Mouse (Mus musculus) brain, embryonic 18.5 days (tissue): ENCODE data around the gene Gm3149.
"Not testable (repeated sequence)": the region's sequence is repeated elsewhere in the genome, so short reads cannot be mapped to it uniquely, and the experiment has no call there.

Source experiments
- DNase-seq: peaks from one replicate; pipeline ENCODE4 v3.0.0-alpha.2; 2012; ENCODE audit warnings: low read depth, low spot score

The Gm3149 gene

GRCm38 (mm10) chr14:4316983-4317382, at the start of gene Gm3149:
Gene Gm3149 (plus strand): TSS chr14:4317283.
- not testable (repeated sequence) for DNase-seq

DNA sequence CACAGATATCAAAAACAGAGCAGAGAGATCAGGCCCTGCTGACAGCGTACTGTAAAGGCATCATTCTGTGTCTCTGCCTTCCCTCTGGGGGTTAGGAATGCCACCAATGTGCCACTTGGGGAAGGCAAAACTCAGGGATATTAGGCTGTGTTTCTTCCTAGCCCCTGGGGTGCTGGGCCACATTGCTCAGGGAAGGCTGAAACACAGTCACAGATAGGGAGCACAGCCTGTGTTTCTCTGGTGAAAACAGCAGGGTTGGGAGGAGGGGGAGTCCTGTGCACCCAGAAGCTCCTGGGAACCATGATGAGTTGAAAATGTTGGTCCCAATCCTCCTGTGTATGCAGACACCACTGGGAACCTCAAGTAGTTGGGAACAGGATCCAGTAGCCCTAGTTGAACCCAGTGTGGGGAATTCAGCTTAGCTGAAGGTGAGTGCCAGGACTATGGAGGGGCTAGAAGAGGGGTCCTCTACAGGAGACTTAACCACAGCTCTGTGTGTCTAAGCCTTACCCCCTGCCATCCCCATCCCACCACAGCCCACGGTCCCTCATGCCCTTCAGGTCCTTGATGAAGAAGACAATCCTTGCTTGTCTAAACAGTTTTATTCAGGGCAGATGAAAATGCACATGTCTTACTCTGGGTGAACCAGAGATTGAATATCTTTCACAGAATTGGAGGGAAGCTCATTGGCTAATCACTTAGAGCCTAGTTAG, 47.7 kb upstream of the Gm3149 start:
- DNase-seq = not testable (repeated sequence)

GRCm38 (mm10) chr14:4279828-4280227, 37.3 kb upstream of the Gm3149 start:
- not testable (repeated sequence) for DNase-seq

- not testable (repeated sequence) for DNase-seq
Observed at GRCm38 (mm10) chr14:4334476-4335080, 17.5 kb downstream of the Gm3149 start, which contains the start of gene 2610042L04Rik. Gene 2610042L04Rik (plus strand): TSS chr14:4334763.

GRCm38 (mm10) chr14:4335506-4335905, 18.4 kb downstream of the Gm3149 start:
- not testable (repeated sequence) for DNase-seq

GRCm38 (mm10) chr14:4368991-4369390, 51.9 kb downstream of the Gm3149 start:
- not testable (repeated sequence) for DNase-seq

DNA sequence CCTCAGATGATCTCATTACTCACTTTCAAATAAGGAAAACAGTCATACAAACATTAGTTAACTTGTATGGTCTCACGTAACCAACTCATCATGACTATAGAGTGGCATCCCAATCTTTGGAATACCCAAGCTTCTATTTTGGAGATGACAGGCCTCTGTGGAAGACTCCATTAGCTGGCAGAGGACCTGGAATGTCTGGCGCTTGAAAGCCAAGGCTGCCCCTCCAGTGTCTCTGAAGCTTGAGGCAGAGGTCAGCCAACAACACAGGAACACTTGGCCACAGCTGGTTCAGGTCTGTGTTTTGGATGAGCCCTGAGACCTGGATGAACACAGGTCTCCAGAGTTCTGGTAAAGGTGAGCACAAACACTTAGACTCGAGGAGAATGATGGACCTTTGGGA, 52.6 kb downstream of the Gm3149 start:
- not testable (repeated sequence) for DNase-seq
